In genomic region chr12:8299143-8300110, GRCm38 (mm10) we compare ENCODE assay signal across 11 mouse cellular contexts. TPM values are rescaled to one million over a fixed set of nuclear protein-coding genes. Genes with fewer than 3 reads are reported as not detected.
DNase-seq lines count a peak whose midpoint lies in the region; ATAC-seq and TF ChIP-seq lines count a peak whose summit lies in the region.
"Had no signal": no experiment of that assay in that cellular context is flagged by ENCODE, and none has a peak within 500 bp of the region (broad histone marks: within the 10 kb centered on the region; RNA-seq: fewer than 3 reads in every experiment).

No protein-coding gene starts in this region.

- peak; percentile 62 for DNase-seq in forebrain, postnatal 0 days
- no peak for DNase-seq in liver, postnatal 0 days
- peak; percentile 54 for DNase-seq in embryonic facial prominence, embryonic 11.5 days (ENCODE audit: low spot score)
- DNase-seq in limb, embryonic 14.5 days (ENCODE audit: low spot score), result no peak
- no peak for DNase-seq in gastrocnemius, postnatal 36 days
- no peak for DNase-seq in cerebellum, adult 9-10 months
- DNase-seq: right cerebral cortex, adult 18-20 months had no signal

- no peaks in the 10 kb centered on the region for H3K4me1 ChIP-seq in forebrain, postnatal 0 days (ENCODE audit: insufficient read depth)
- H3K4me1 ChIP-seq in forebrain, embryonic 13.5 days, result peaks cover 27% of the 10 kb centered on the region
- H3K4me1 ChIP-seq in liver, postnatal 0 days (ENCODE audit: insufficient read depth), result peaks cover 9% of the 10 kb centered on the region
- H3K4me1 ChIP-seq in liver, embryonic 12.5 days, result 0 out of 2 replicates have a peak, but pooled peaks cover 11% of the 10 kb centered on the region
- H3K4me1 ChIP-seq in embryonic facial prominence, embryonic 11.5 days (ENCODE audit: control insufficient read depth, insufficient read depth, low read length), result peaks cover 7% of the 10 kb centered on the region
- peaks cover 12% of the 10 kb centered on the region for H3K4me1 ChIP-seq in limb, embryonic 14.5 days (ENCODE audit: control insufficient read depth, insufficient read depth, low read length)

- TF ChIP-seq POLR2A in limb, embryonic 14.5 days (IDR thresholded peaks at IDR 0.05; ENCODE audit: borderline replicate concordance, extremely low read depth, insufficient read depth, insufficient read length), result no peak

- no peaks in the 10 kb centered on the region for H3K36me3 ChIP-seq in forebrain, postnatal 0 days (ENCODE audit: insufficient read depth)
- H3K36me3 ChIP-seq in forebrain, embryonic 13.5 days (ENCODE audit: poor library complexity, severe bottlenecking), result no peaks in the 10 kb centered on the region
- no peaks in the 10 kb centered on the region for H3K36me3 ChIP-seq in liver, postnatal 0 days (replicated peaks; ENCODE audit: insufficient read depth, low read length)
- no peaks in the 10 kb centered on the region for H3K36me3 ChIP-seq in liver, embryonic 12.5 days
- no peaks in the 10 kb centered on the region for H3K36me3 ChIP-seq in embryonic facial prominence, embryonic 11.5 days (replicated peaks; ENCODE audit: control insufficient read depth, insufficient read depth, low read depth, low read length)
- H3K36me3 ChIP-seq in limb, embryonic 14.5 days (ENCODE audit: control insufficient read depth, insufficient read depth, low read length), result no peaks in the 10 kb centered on the region

- H3K9me3 ChIP-seq in forebrain, postnatal 0 days (ENCODE audit: low read length), result no peaks in the 10 kb centered on the region
- no peaks in the 10 kb centered on the region for H3K9me3 ChIP-seq in forebrain, embryonic 13.5 days (replicated peaks)
- no peaks in the 10 kb centered on the region for H3K9me3 ChIP-seq in liver, postnatal 0 days (ENCODE audit: low read length)
- no peaks in the 10 kb centered on the region for H3K9me3 ChIP-seq in liver, embryonic 12.5 days (replicated peaks)
- H3K9me3 ChIP-seq in embryonic facial prominence, embryonic 11.5 days (replicated peaks; ENCODE audit: control insufficient read depth, low read length), result no peaks in the 10 kb centered on the region
- no peaks in the 10 kb centered on the region for H3K9me3 ChIP-seq in limb, embryonic 14.5 days (ENCODE audit: control insufficient read depth, low read length)

- ATAC-seq in forebrain, postnatal 0 days, result no peak
- ATAC-seq in forebrain, embryonic 13.5 days, result no peak
- ATAC-seq in liver, postnatal 0 days, result no peak
- ATAC-seq in liver, embryonic 12.5 days, result no peak
- ATAC-seq in embryonic facial prominence, embryonic 11.5 days (replicated peaks; ENCODE audit: insufficient number of reproducible peaks, low FRiP score, low TSS enrichment, low read depth), result no peak
- ATAC-seq in limb, embryonic 14.5 days (ENCODE audit: low FRiP score, low read depth), result no peak
- ATAC-seq: inflammation-experienced regulatory T-cells, adult 6 months had no signal

- intact Hi-C loops in gastrocnemius, postnatal 36 days (cut with DNase I), result no loop called here

- H3K27me3 ChIP-seq in forebrain, postnatal 0 days (ENCODE audit: insufficient read depth, low read length), result peaks cover 82% of the 10 kb centered on the region
- H3K27me3 ChIP-seq in forebrain, embryonic 13.5 days, result peaks cover 98% of the 10 kb centered on the region
- H3K27me3 ChIP-seq in liver, postnatal 0 days (ENCODE audit: insufficient read depth, low read length), result peaks cover 88% of the 10 kb centered on the region
- H3K27me3 ChIP-seq in liver, embryonic 12.5 days (replicated peaks), result peaks cover 95% of the 10 kb centered on the region
- H3K27me3 ChIP-seq in embryonic facial prominence, embryonic 11.5 days (ENCODE audit: control insufficient read depth, insufficient read depth, low read length), result peaks cover 81% of the 10 kb centered on the region
- H3K27me3 ChIP-seq in limb, embryonic 14.5 days (ENCODE audit: control insufficient read depth, insufficient read depth, low read length), result peaks cover 91% of the 10 kb centered on the region

- H3K9ac ChIP-seq in forebrain, postnatal 0 days, result no peak overlapping the region
- no peak overlapping the region for H3K9ac ChIP-seq in forebrain, embryonic 13.5 days
- H3K9ac ChIP-seq in liver, postnatal 0 days (replicated peaks), result no peak overlapping the region
- no peak overlapping the region for H3K9ac ChIP-seq in liver, embryonic 12.5 days
- H3K9ac ChIP-seq in embryonic facial prominence, embryonic 11.5 days (replicated peaks; ENCODE audit: low read length), result no peak overlapping the region
- H3K9ac ChIP-seq in limb, embryonic 14.5 days (ENCODE audit: low read depth, low read length, severe bottlenecking), result no peak overlapping the region

- H3K27ac ChIP-seq in forebrain, postnatal 0 days (ENCODE audit: low read depth, low read length), result no peak overlapping the region
- H3K27ac ChIP-seq in forebrain, embryonic 13.5 days, result no peak overlapping the region
- H3K27ac ChIP-seq in liver, postnatal 0 days (ENCODE audit: low read depth), result no peak overlapping the region
- no peak overlapping the region for H3K27ac ChIP-seq in liver, embryonic 12.5 days
- no peak overlapping the region for H3K27ac ChIP-seq in embryonic facial prominence, embryonic 11.5 days (replicated peaks; ENCODE audit: low read depth, low read length)
- no peak overlapping the region for H3K27ac ChIP-seq in limb, embryonic 14.5 days (replicated peaks; ENCODE audit: low read depth, low read length)

- H3K4me3 ChIP-seq in forebrain, postnatal 0 days (ENCODE audit: low read depth, low read length), result no peak overlapping the region
- no peak overlapping the region for H3K4me3 ChIP-seq in forebrain, embryonic 13.5 days
- peak overlapping the region; percentile 27; the same call in 1 of the 2 replicates for H3K4me3 ChIP-seq in liver, postnatal 0 days (ENCODE audit: low read depth, low read length)
- H3K4me3 ChIP-seq in liver, embryonic 12.5 days, result no peak overlapping the region
- H3K4me3 ChIP-seq in embryonic facial prominence, embryonic 11.5 days (ENCODE audit: low read depth, low read length), result 0 out of 2 replicates have a peak overlapping the region, but pooled peaks have one; percentile 11
- H3K4me3 ChIP-seq in limb, embryonic 14.5 days (replicated peaks; ENCODE audit: low read length), result peak overlapping the region; percentile 41; the same call in 1 of the 2 replicates
- H3K4me3 ChIP-seq: erythroblast, embryonic 14.5 days had no signal

- no peak for TF ChIP-seq CTCF in forebrain, postnatal 0 days (IDR thresholded peaks at IDR 0.05; ENCODE audit: low read depth)
- no peak for TF ChIP-seq CTCF in liver, postnatal 0 days (IDR thresholded peaks at IDR 0.05; ENCODE audit: low read depth)

- WGBS in forebrain, postnatal 0 days, result 4% methylated on average over 34 of the region's 34 CpGs
- WGBS in forebrain, embryonic 13.5 days, result 3% methylated on average over 34 of the region's 34 CpGs
- 9% methylated on average over 34 of the region's 34 CpGs for WGBS in liver, postnatal 0 days (ENCODE audit: insufficient replicate concordance)
- WGBS in liver, embryonic 12.5 days (ENCODE audit: insufficient replicate concordance), result 15% methylated on average over 34 of the region's 34 CpGs
- WGBS in embryonic facial prominence, embryonic 11.5 days, result 5% methylated on average over 34 of the region's 34 CpGs
- WGBS in limb, embryonic 14.5 days, result 6% methylated on average over 34 of the region's 34 CpGs

- no peak overlapping the region for H3K4me2 ChIP-seq in forebrain, postnatal 0 days (ENCODE audit: low read depth)
- H3K4me2 ChIP-seq in forebrain, embryonic 13.5 days, result no peak overlapping the region
- H3K4me2 ChIP-seq in liver, postnatal 0 days (ENCODE audit: low read depth, low read length), result no peak overlapping the region
- H3K4me2 ChIP-seq in liver, embryonic 12.5 days, result no peak overlapping the region
- no peak overlapping the region; the same call in 1 of the 2 replicates for H3K4me2 ChIP-seq in embryonic facial prominence, embryonic 11.5 days (ENCODE audit: low read depth, low read length)
- peak overlapping the region; percentile 34 for H3K4me2 ChIP-seq in limb, embryonic 14.5 days (replicated peaks; ENCODE audit: low read depth, low read length, severe bottlenecking)

- no peak for TF ChIP-seq EP300 in liver, postnatal 0 days (IDR thresholded peaks at IDR 0.05; ENCODE audit: low read depth)

RNA-seq across cellular contexts. Expression of gene Gdf7, which starts 2.3 kb away (rescaled TPM):
- total RNA-seq in forebrain, postnatal 0 days (2014; rRNA removed), result 0.14 and 0.54 TPM in 2 replicates
- 0.10 and 0.18 TPM in 2 replicates for polyA plus RNA-seq in forebrain, postnatal 0 days (2015; fragmentation: Nextera tagmentation; extraction: Ambion mirVana)
- polyA plus RNA-seq in forebrain, embryonic 13.5 days (2015; fragmentation: Nextera tagmentation; extraction: Ambion mirVana), result not detected in 2 replicates
- not detected in 2 replicates for polyA plus RNA-seq in liver, postnatal 0 days (2015; fragmentation: Nextera tagmentation; extraction: Ambion mirVana)
- not detected in 2 replicates for polyA plus RNA-seq in liver, embryonic 12.5 days (2016; fragmentation: Nextera tagmentation; extraction: Ambion mirVana)
- polyA plus RNA-seq in embryonic facial prominence, embryonic 11.5 days (2014; fragmentation: Nextera tagmentation; extraction: Ambion mirVana), result 0.49 and 0.72 TPM in 2 replicates
- 0.62 and 0.81 TPM in 2 replicates for polyA plus RNA-seq in limb, embryonic 14.5 days (2012; rRNA removed)
- 0.34 and 0.51 TPM in 2 replicates for polyA plus RNA-seq in limb, embryonic 14.5 days (2014; fragmentation: Nextera tagmentation; extraction: Ambion mirVana)
- not detected for total RNA-seq in gastrocnemius, postnatal 36 days (2021)
- polyA plus RNA-seq: erythroblast, embryonic 14.5 days; inflammation-experienced regulatory T-cells, adult 6 months had no signal

RNA-seq across cellular contexts. Expression of gene Hs1bp3, which starts 13.8 kb away (rescaled TPM):
- 5.5 and 7.0 TPM in 2 replicates for total RNA-seq in forebrain, postnatal 0 days (2014; rRNA removed)
- polyA plus RNA-seq in forebrain, postnatal 0 days (2015; fragmentation: Nextera tagmentation; extraction: Ambion mirVana), result 4.2 and 5.8 TPM in 2 replicates
- 8.9 and 10.1 TPM in 2 replicates for polyA plus RNA-seq in forebrain, embryonic 13.5 days (2015; fragmentation: Nextera tagmentation; extraction: Ambion mirVana)
- 3.2 and 3.7 TPM in 2 replicates for polyA plus RNA-seq in liver, postnatal 0 days (2015; fragmentation: Nextera tagmentation; extraction: Ambion mirVana)
- 5.4 and 6.1 TPM in 2 replicates for polyA plus RNA-seq in liver, embryonic 12.5 days (2016; fragmentation: Nextera tagmentation; extraction: Ambion mirVana)
- 9.6 and 11.7 TPM in 2 replicates for polyA plus RNA-seq in embryonic facial prominence, embryonic 11.5 days (2014; fragmentation: Nextera tagmentation; extraction: Ambion mirVana)
- polyA plus RNA-seq in limb, embryonic 14.5 days (2012; rRNA removed), result 16.7 and 24.9 TPM in 2 replicates
- polyA plus RNA-seq in limb, embryonic 14.5 days (2014; fragmentation: Nextera tagmentation; extraction: Ambion mirVana), result 12.6 and 13.6 TPM in 2 replicates
- 1 to 10 TPM; 4.3 to 5.3 TPM for total RNA-seq in gastrocnemius, postnatal 36 days (2021)

Comparison
In these comparisons a context has a peak if more than half of its experiments do, and no peak if none do; other contexts are left out.
1. H3K4me3 ChIP-seq: peak in liver, postnatal 0 days (single experiment), embryonic facial prominence, embryonic 11.5 days (single experiment) and limb, embryonic 14.5 days (single experiment); none in forebrain, postnatal 0 days (single experiment), forebrain, embryonic 13.5 days (single experiment) and liver, embryonic 12.5 days (single experiment).
2. DNase-seq: peak in forebrain, postnatal 0 days (single experiment) and embryonic facial prominence, embryonic 11.5 days (single experiment); none in liver, postnatal 0 days (single experiment), limb, embryonic 14.5 days (single experiment), gastrocnemius, postnatal 36 days (0 of 2) and cerebellum, adult 9-10 months (single experiment).